Mouse (Mus musculus) midbrain, embryonic 11.5 days (tissue): ENCODE measurements at regions not wholly inside any gene's neighbourhood (a gene's known extent, or its start where the extent isn't known, plus 50 kb on each side); places are given as distances from the start of the nearest gene placed in this dataset.

Experiments
- ATAC-seq: fragments of 200-750 bp; cut with Nextera tagmentation; 2 replicates; pipeline ENCODE4 v1.8.0; 2017; ENCODE audit warnings: moderate TSS enrichment, moderate library complexity; ENCODE audit not compliant: low FRiP score
- DNase-seq: peaks from one replicate; pipeline ENCODE4 v3.0.0; 2015; ENCODE audit warnings: low spot score; ENCODE audit errors: missing footprints
- H3K27ac ChIP-seq: fragments of 300-500 bp; sonication (generic); 2 replicates; pipeline ENCODE4 v1.5.1; 2014; ENCODE audit warnings: low read depth, low read length
- H3K27me3 ChIP-seq: fragments of 300-500 bp; sonication (generic); 2 replicates; pipeline ENCODE4 v1.6.1; 2014; ENCODE audit warnings: mild to moderate bottlenecking, low read length, moderate library complexity, mixed read lengths; ENCODE audit not compliant: control insufficient read depth, insufficient read depth
- H3K36me3 ChIP-seq: fragments of 300-500 bp; sonication (generic); 2 replicates; pipeline ENCODE4 v1.6.1; 2014; ENCODE audit warnings: mild to moderate bottlenecking, low read length, moderate library complexity, mixed read lengths; ENCODE audit not compliant: control insufficient read depth, insufficient read depth
- H3K4me1 ChIP-seq: fragments of 300-500 bp; sonication (generic); 2 replicates; pipeline ENCODE4 v1.6.1; 2014; ENCODE audit warnings: low read length; ENCODE audit not compliant: control insufficient read depth, insufficient read depth
- H3K4me2 ChIP-seq: fragments of 300-500 bp; sonication (generic); 2 replicates; pipeline ENCODE4 v1.6.1; 2014; ENCODE audit warnings: mild to moderate bottlenecking, moderate library complexity
- H3K4me3 ChIP-seq: fragments of 300-500 bp; sonication (generic); 2 replicates; pipeline ENCODE4 v1.5.1; 2014; ENCODE audit warnings: low read depth, low read length
- H3K9ac ChIP-seq: fragments of 300-500 bp; sonication (generic); 2 replicates; pipeline ENCODE4 v1.6.1; 2014; ENCODE audit warnings: low read length
- H3K9me3 ChIP-seq: fragments of 300-500 bp; sonication (generic); 2 replicates; pipeline ENCODE4 v1.6.1; 2016; ENCODE audit warnings: low read length; ENCODE audit not compliant: control insufficient read depth
- WGBS: fragments of 180-500 bp; shearing (Covaris S2); extraction: QIAGEN DNeasy Blood & Tissue Kit; methylation state at CpG from one replicate; pipeline ENCODE4 v1.1.7; 2014; 5-methylcytosine and 5-hydroxymethylcytosine counted together

DNA sequence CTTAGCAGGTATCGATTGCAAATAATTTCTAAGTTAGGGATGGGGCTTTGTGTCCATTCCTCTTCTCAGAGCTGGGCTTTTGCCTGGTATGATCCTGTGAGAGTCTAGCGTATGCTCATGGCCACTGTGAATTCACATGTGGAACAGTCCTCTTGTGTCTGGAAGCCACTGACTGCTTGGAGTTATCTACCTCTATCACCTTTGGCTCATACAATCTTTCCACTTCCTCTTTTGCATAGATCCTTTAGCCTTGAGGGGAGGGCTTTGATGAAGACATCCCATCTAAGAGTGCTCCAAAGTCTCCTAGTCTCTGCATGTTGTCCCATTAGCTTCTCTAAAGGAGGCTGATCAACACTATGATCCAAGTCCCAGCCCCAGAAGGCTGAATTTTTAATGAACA lies 135.8 kb upstream of the Max start:
- no peak overlapping the region for H3K27ac ChIP-seq
- ATAC-seq (no peak), DNase-seq (no peak)
- H3K4me2 ChIP-seq, result no peak overlapping the region
- no peaks in the 10 kb centered on the region for H3K9me3 ChIP-seq
- no peak overlapping the region for H3K4me3 ChIP-seq
- H3K9ac ChIP-seq, result no peak overlapping the region
- 94% methylated on average over 2 of the region's 2 CpGs for WGBS
- no peaks in the 10 kb centered on the region for H3K27me3 ChIP-seq
- H3K36me3 ChIP-seq, result no peaks in the 10 kb centered on the region
- H3K4me1 ChIP-seq, result no peaks in the 10 kb centered on the region

- no peaks in the 10 kb centered on the region for H3K9me3 ChIP-seq
- no peaks in the 10 kb centered on the region for H3K4me1 ChIP-seq
- H3K27ac ChIP-seq, result no peak overlapping the region
- DNase-seq (no peak), ATAC-seq (no peak)
- H3K4me3 ChIP-seq, result no peak overlapping the region
- no peak overlapping the region for H3K9ac ChIP-seq
- no peaks in the 10 kb centered on the region for H3K36me3 ChIP-seq
- no peak overlapping the region for H3K4me2 ChIP-seq
- 92% methylated on average over 4 of the region's 4 CpGs for WGBS
- H3K27me3 ChIP-seq, result no peaks in the 10 kb centered on the region
Observed at GRCm38 (mm10) chr12:77096461-77096860, 134.5 kb upstream of the Max start.

- no peaks in the 10 kb centered on the region for H3K4me1 ChIP-seq
- H3K27me3 ChIP-seq, result no peaks in the 10 kb centered on the region
- H3K9ac ChIP-seq, result no peak overlapping the region
- no peak overlapping the region for H3K27ac ChIP-seq
- WGBS, result 86% methylated on average over 3 of the region's 3 CpGs
- no peaks in the 10 kb centered on the region for H3K36me3 ChIP-seq
- DNase-seq, result no peak
- H3K4me3 ChIP-seq, result no peak overlapping the region
- no peak for ATAC-seq
- no peaks in the 10 kb centered on the region for H3K9me3 ChIP-seq
- no peak overlapping the region for H3K4me2 ChIP-seq
Observed at GRCm38 (mm10) chr12:77094999-77095915, 133.3 kb upstream of the Max start.

DNA sequence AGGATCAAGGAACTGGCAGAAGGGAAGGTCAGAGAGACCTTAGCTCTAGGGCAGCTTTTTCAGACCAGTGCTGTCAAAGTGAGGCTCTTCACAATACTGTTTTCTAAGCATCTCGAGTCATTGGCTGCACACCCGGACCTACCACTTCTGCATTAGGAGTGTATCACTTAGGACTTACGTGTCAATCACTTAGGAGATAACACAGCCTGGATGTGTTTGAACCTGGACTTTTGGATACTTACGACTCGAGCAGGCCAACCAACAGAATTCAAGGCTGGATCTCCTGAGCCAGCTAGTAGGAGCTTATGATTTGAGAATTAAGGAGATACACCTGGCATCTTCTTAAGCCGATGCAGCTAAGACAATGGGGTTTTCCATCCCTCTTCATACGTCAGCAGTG lies 132.2 kb upstream of the Max start:
- Histone ChIP-seq H3K27ac (no peak overlapping the region), H3K36me3 (no peaks in the 10 kb centered on the region), H3K4me2 (no peak overlapping the region), H3K27me3 (no peaks in the 10 kb centered on the region), H3K9me3 (no peaks in the 10 kb centered on the region), H3K9ac (no peak overlapping the region), H3K4me1 (no peaks in the 10 kb centered on the region), H3K4me3 (no peak overlapping the region)
- ATAC-seq (no peak), DNase-seq (no peak)
- WGBS, result 85% methylated on average over 7 of the region's 7 CpGs

- H3K27me3 ChIP-seq, result no peaks in the 10 kb centered on the region
- no peak for DNase-seq
- WGBS, result 80% methylated on average over 3 of the region's 3 CpGs
Observed at GRCm38 (mm10) chr12:77092741-77093140, 130.7 kb upstream of the Max start.

GRCm38 (mm10) chr12:77092143-77092542 lies 130.1 kb upstream of the Max start:
- Histone ChIP-seq H3K36me3 (no peaks in the 10 kb centered on the region), H3K4me3 (no peak overlapping the region), H3K9ac (no peak overlapping the region), H3K27me3 (no peaks in the 10 kb centered on the region), H3K4me1 (no peaks in the 10 kb centered on the region), H3K4me2 (no peak overlapping the region), H3K27ac (no peak overlapping the region), H3K9me3 (no peaks in the 10 kb centered on the region)
- DNase-seq, result no peak
- WGBS, result 86% methylated on average over 2 of the region's 2 CpGs
- ATAC-seq, result no peak

More at GRCm38 (mm10) chr12:77092741-77093140, 130.7 kb upstream of the Max start:
- H3K4me2 ChIP-seq, result no peak overlapping the region
- no peak overlapping the region for H3K9ac ChIP-seq
- H3K36me3 ChIP-seq, result no peaks in the 10 kb centered on the region
- no peak overlapping the region for H3K4me3 ChIP-seq
- no peak for ATAC-seq
- H3K4me1 ChIP-seq, result no peaks in the 10 kb centered on the region
- H3K9me3 ChIP-seq, result no peaks in the 10 kb centered on the region
- no peak overlapping the region for H3K27ac ChIP-seq

DNA sequence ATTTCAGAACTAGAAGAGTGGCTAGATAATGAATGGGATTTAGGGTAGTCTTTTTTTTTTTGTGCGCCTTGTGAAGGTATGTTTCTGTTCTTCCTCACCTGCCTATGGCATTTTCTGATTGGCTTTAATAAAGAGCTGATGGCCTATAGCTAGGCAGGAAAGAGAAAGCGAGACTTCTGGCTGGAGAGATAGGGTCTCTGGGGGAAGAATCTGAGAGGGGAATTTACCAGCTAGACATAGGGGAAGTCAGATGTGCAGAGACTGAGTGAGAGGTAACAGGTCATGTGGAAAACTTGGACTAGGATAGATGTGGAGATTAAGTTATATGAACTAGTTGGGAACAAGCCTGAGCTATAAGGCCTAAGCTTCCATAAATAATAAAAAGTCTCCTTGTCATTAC lies 129.7 kb upstream of the Max start:
- Histone ChIP-seq H3K9ac (no peak overlapping the region), H3K27me3 (no peaks in the 10 kb centered on the region), H3K4me3 (no peak overlapping the region), H3K36me3 (no peaks in the 10 kb centered on the region), H3K27ac (no peak overlapping the region), H3K4me2 (no peak overlapping the region), H3K4me1 (no peaks in the 10 kb centered on the region), H3K9me3 (no peaks in the 10 kb centered on the region)
- DNase-seq (no peak), ATAC-seq (no peak)
- WGBS, result 81% methylated on average over 2 of the region's 2 CpGs

GRCm38 (mm10) chr12:77090525-77090924 lies 128.5 kb upstream of the Max start:
- no peak for ATAC-seq
- no peaks in the 10 kb centered on the region for H3K27me3 ChIP-seq
- no peaks in the 10 kb centered on the region for H3K9me3 ChIP-seq
- no peak for DNase-seq
- H3K4me2 ChIP-seq, result no peak overlapping the region
- no peaks in the 10 kb centered on the region for H3K36me3 ChIP-seq
- H3K4me3 ChIP-seq, result no peak overlapping the region
- no peak overlapping the region for H3K9ac ChIP-seq
- no peak overlapping the region for H3K27ac ChIP-seq
- no peaks in the 10 kb centered on the region for H3K4me1 ChIP-seq
- WGBS, result 89% methylated on average over 3 of the region's 3 CpGs

DNA sequence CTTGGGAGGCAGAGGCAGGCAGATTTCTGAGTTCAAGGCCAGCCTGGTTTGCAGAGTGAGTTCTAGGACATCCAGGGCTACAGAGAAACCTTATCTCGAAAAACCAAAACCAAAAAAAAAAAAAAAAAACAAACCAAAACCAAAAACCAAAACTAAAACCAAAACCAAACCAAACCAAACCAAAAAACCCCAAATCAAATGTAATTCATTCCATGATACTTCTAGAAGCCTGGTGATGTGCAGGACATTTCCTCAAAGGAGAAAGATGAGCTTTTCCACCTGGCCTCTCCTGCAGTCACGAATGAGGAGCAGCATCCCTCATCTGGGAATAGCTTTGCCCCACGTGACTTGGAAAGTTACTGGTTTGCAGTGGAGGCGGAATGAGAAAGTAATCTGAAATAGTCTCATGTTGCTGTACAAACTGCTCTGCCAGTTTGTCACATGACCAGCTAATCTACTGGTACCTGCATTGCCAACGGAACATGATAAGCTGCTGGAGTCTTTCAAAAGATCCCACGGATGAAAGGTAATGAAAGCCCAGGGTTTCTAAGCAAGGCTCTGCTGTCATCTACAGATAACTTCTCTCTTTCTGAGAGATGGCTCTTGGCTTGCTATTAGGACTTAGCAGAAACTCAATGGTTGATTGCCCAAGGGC lies 127.8 kb upstream of the Max start:
- Histone ChIP-seq H3K27ac (no peak overlapping the region), H3K36me3 (no peaks in the 10 kb centered on the region), H3K4me2 (no peak overlapping the region), H3K9me3 (no peaks in the 10 kb centered on the region), H3K27me3 (no peaks in the 10 kb centered on the region), H3K4me1 (no peaks in the 10 kb centered on the region), H3K9ac (no peak overlapping the region), H3K4me3 (no peak overlapping the region)
- DNase-seq, result no peak
- no peak for ATAC-seq
- WGBS, result 86% methylated on average over 6 of the region's 6 CpGs
